Comparison of ENCODE assay signal across 8 mouse cellular contexts in genomic region chr14:72506018-72506722, GRCm38 (mm10). TPM values are rescaled to one million over a fixed set of nuclear protein-coding genes. Genes with fewer than 3 reads are reported as not detected.
DNase-seq lines count a peak whose midpoint lies in the region; ATAC-seq and TF ChIP-seq lines count a peak whose summit lies in the region.

No protein-coding gene starts in this region.

- TF ChIP-seq CTCF in heart, postnatal 0 days (IDR thresholded peaks at IDR 0.05; ENCODE audit: low read depth) = no peak

- H3K9ac ChIP-seq in heart, postnatal 0 days (replicated peaks; ENCODE audit: low read depth, low read length) = peak overlapping the region; percentile 15
- 0 out of 2 replicates have a peak overlapping the region, but pooled peaks have one; percentile 20 for H3K9ac ChIP-seq in liver, embryonic 11.5 days (ENCODE audit: low read depth, low read length)
- H3K9ac ChIP-seq in neural tube, embryonic 15.5 days (replicated peaks) = 0 out of 2 replicates have a peak overlapping the region, but pooled peaks have one; percentile 10

- H3K4me3 ChIP-seq in heart, postnatal 0 days (ENCODE audit: low read depth, low read length) = peak overlapping the region; percentile 38
- peak overlapping the region; percentile 29 for H3K4me3 ChIP-seq in liver, embryonic 11.5 days (ENCODE audit: low read depth, low read length)
- peak overlapping the region; percentile 28 for H3K4me3 ChIP-seq in neural tube, embryonic 15.5 days (replicated peaks)

- no peaks in the 10 kb centered on the region for H3K27me3 ChIP-seq in heart, postnatal 0 days (ENCODE audit: control insufficient read depth, insufficient read depth, low read length)
- H3K27me3 ChIP-seq in liver, embryonic 11.5 days (replicated peaks; ENCODE audit: control insufficient read depth, insufficient read depth, low read length) = no peaks in the 10 kb centered on the region
- no peaks in the 10 kb centered on the region; the same call in 1 of the 2 replicates for H3K27me3 ChIP-seq in neural tube, embryonic 15.5 days (replicated peaks)

- no peak overlapping the region for H3K27ac ChIP-seq in heart, postnatal 0 days (ENCODE audit: low read depth)
- H3K27ac ChIP-seq in liver, embryonic 11.5 days (ENCODE audit: low read depth, low read length) = no peak overlapping the region
- no peak overlapping the region for H3K27ac ChIP-seq in neural tube, embryonic 15.5 days (replicated peaks)

- peaks cover 8% of the 10 kb centered on the region; the same call in 1 of the 2 replicates for H3K4me1 ChIP-seq in heart, postnatal 0 days (ENCODE audit: control insufficient read depth, insufficient read depth)
- H3K4me1 ChIP-seq in liver, embryonic 11.5 days (replicated peaks; ENCODE audit: control insufficient read depth, insufficient read depth, low read length) = no peaks in the 10 kb centered on the region
- peaks cover 4% of the 10 kb centered on the region; the same call in 1 of the 2 replicates for H3K4me1 ChIP-seq in neural tube, embryonic 15.5 days

- peak overlapping the region; percentile 58 for H3K4me2 ChIP-seq in heart, postnatal 0 days (ENCODE audit: low read depth, low read length)
- peak overlapping the region; percentile 60 for H3K4me2 ChIP-seq in liver, embryonic 11.5 days
- H3K4me2 ChIP-seq in neural tube, embryonic 15.5 days = peak overlapping the region; percentile 56

- DNase-seq in gastrocnemius, postnatal 14 days = peak; percentile 5
- no peak for DNase-seq in gastrocnemius, postnatal 25 days
- DNase-seq in adrenal gland, postnatal 36 days = peak; percentile 5 to 11
- peak; percentile 40 for DNase-seq in heart, postnatal 0 days (ENCODE audit: low spot score)
- DNase-seq in liver, embryonic 11.5 days (ENCODE audit: low spot score) = peak; percentile 38
- DNase-seq in cerebellum, adult 9-11 months = no peak
- no peak for DNase-seq in layer of hippocampus, postnatal 10 days (ENCODE audit: low spot score in 2 of 2)

- 9% methylated on average over 12 of the region's 12 CpGs for WGBS in heart, postnatal 0 days
- WGBS in liver, embryonic 11.5 days = 14% methylated on average over 12 of the region's 12 CpGs
- WGBS in neural tube, embryonic 15.5 days = 18% methylated on average over 12 of the region's 12 CpGs

- no peaks in the 10 kb centered on the region for H3K36me3 ChIP-seq in heart, postnatal 0 days (replicated peaks; ENCODE audit: control insufficient read depth, insufficient read depth, low read length)
- no peaks in the 10 kb centered on the region for H3K36me3 ChIP-seq in liver, embryonic 11.5 days (ENCODE audit: control insufficient read depth, insufficient read depth, low read length)
- no peaks in the 10 kb centered on the region for H3K36me3 ChIP-seq in neural tube, embryonic 15.5 days

- TF ChIP-seq EP300 in heart, postnatal 0 days (IDR thresholded peaks at IDR 0.05; ENCODE audit: low read depth) = no peak

- H3K9me3 ChIP-seq in heart, postnatal 0 days (replicated peaks; ENCODE audit: control insufficient read depth, low read length) = no peaks in the 10 kb centered on the region
- H3K9me3 ChIP-seq in liver, embryonic 11.5 days (ENCODE audit: control insufficient read depth, low read length) = no peaks in the 10 kb centered on the region
- no peaks in the 10 kb centered on the region for H3K9me3 ChIP-seq in neural tube, embryonic 15.5 days (replicated peaks)

- intact Hi-C loops in gastrocnemius, postnatal 14 days (cut with DNase I; ENCODE audit: low total_unique reads) = no loop called here

- peak; percentile 74; the same call in 1 of the 2 replicates for ATAC-seq in heart, postnatal 0 days (ENCODE audit: insufficient read depth, low read depth)
- no peak for ATAC-seq in liver, embryonic 11.5 days (replicated peaks; ENCODE audit: low FRiP score)
- ATAC-seq in neural tube, embryonic 15.5 days (ENCODE audit: low FRiP score) = peak; percentile 55; the same call in 1 of the 2 replicates

RNA-seq across cellular contexts. Expression of gene Gm9195, which starts 14.5 kb away (rescaled TPM):
- not detected for total RNA-seq in gastrocnemius, postnatal 14 days (2021)
- not detected for total RNA-seq in gastrocnemius, postnatal 25 days (2021)
- total RNA-seq in adrenal gland, postnatal 36 days (2021) = not detected
- total RNA-seq in heart, postnatal 0 days (2014; rRNA removed; ENCODE audit: low replicate concordance) = not detected in 2 replicates
- polyA plus RNA-seq in heart, postnatal 0 days (2015; fragmentation: Nextera tagmentation; extraction: Ambion mirVana) = not detected in 2 replicates
- not detected in 2 replicates for polyA plus RNA-seq in liver, embryonic 11.5 days (2014; fragmentation: Nextera tagmentation; extraction: Ambion mirVana)
- polyA plus RNA-seq in neural tube, embryonic 15.5 days (2015; fragmentation: Nextera tagmentation; extraction: Ambion mirVana) = not detected in 2 replicates
- total RNA-seq in layer of hippocampus, postnatal 10 days (2021) = not detected

Comparison
In these comparisons a context has a peak if more than half of its experiments do, and no peak if none do; other contexts are left out.
1. DNase-seq: peak in gastrocnemius, postnatal 14 days (single experiment), adrenal gland, postnatal 36 days (2 of 2), heart, postnatal 0 days (single experiment) and liver, embryonic 11.5 days (single experiment); none in gastrocnemius, postnatal 25 days (single experiment), cerebellum, adult 9-11 months (single experiment) and layer of hippocampus, postnatal 10 days (0 of 2).
2. Peak in every context shown above with its lines, with median percentiles within 50 percentile points of each other: H3K4me2 ChIP-seq, H3K4me3 ChIP-seq and H3K9ac ChIP-seq.